Mouse (Mus musculus): ENCODE data around the gene Asb15.

The Asb15 gene

GRCm38 (mm10) chr6:24528064-24528243 is at the start of gene Asb15:
Gene Asb15, plus strand, starts transcription at chr6:24528144.
- no peak for DNase-seq (ENCODE audit: low spot score in 2 of 2)

- DNase-seq (ENCODE audit: low spot score in 2 of 2), result no peak
These were observed 41.4 kb upstream of the Asb15 start for GRCm38 (mm10) chr6:24486530-24486929.

GRCm38 (mm10) chr6:24490341-24490740 is 37.6 kb upstream of the Asb15 start:
- DNase-seq (ENCODE audit: low spot score in 2 of 2), result no peak

- DNase-seq (ENCODE audit: low spot score in 2 of 2), result no peak
These were observed 23.8 kb upstream of the Asb15 start for GRCm38 (mm10) chr6:24504141-24504540.

- DNase-seq (ENCODE audit: low spot score in 2 of 2), result peak; percentile 92 to 93
These were observed 13.2 kb upstream of the Asb15 start, which contains the start of gene Iqub for GRCm38 (mm10) chr6:24514552-24515284. Gene Iqub, minus strand, starts transcription at chr6:24515067.

- no peak for DNase-seq (ENCODE audit: low spot score in 2 of 2)
These were observed 11.7 kb upstream of the Asb15 start for GRCm38 (mm10) chr6:24516197-24516596.

GRCm38 (mm10) chr6:24525705-24526104 is 2.2 kb upstream of the Asb15 start:
- DNase-seq (ENCODE audit: low spot score in 2 of 2), result no peak

GRCm38 (mm10) chr6:24527155-24528063 is 535 bp upstream of the Asb15 start, which contains the start of gene Ndufa5:
Gene Ndufa5, minus strand, starts transcription at chr6:24528013.
- peak; percentile 95 for DNase-seq (ENCODE audit: low spot score in 2 of 2)

- DNase-seq (ENCODE audit: low spot score in 2 of 2), result peak; percentile 58 to 64
These were observed 2.2 kb downstream of the Asb15 start for GRCm38 (mm10) chr6:24530166-24530565.

GRCm38 (mm10) chr6:24530711-24531420 is 2.9 kb downstream of the Asb15 start:
- no peak for DNase-seq (ENCODE audit: low spot score in 2 of 2)

GRCm38 (mm10) chr6:24532804-24533203 is 4.9 kb downstream of the Asb15 start:
- DNase-seq (ENCODE audit: low spot score in 2 of 2), result no peak

GRCm38 (mm10) chr6:24538435-24538834 is 10.5 kb downstream of the Asb15 start:
- DNase-seq (ENCODE audit: low spot score in 2 of 2), result no peak

- no peak for DNase-seq (ENCODE audit: low spot score in 2 of 2)
These were observed 12.2 kb downstream of the Asb15 start for GRCm38 (mm10) chr6:24540106-24540505.

GRCm38 (mm10) chr6:24542393-24542792 is 14.4 kb downstream of the Asb15 start:
- DNase-seq (ENCODE audit: low spot score in 2 of 2), result no peak

- no peak for DNase-seq (ENCODE audit: low spot score in 2 of 2)
These were observed 15.2 kb downstream of the Asb15 start for GRCm38 (mm10) chr6:24543119-24543591.

- DNase-seq (ENCODE audit: low spot score in 2 of 2), result no peak
These were observed 18.9 kb downstream of the Asb15 start for GRCm38 (mm10) chr6:24546716-24547420.

- DNase-seq (ENCODE audit: low spot score in 2 of 2), result no peak
These were observed 21.9 kb downstream of the Asb15 start for GRCm38 (mm10) chr6:24549801-24550200.

GRCm38 (mm10) chr6:24552046-24552445 is 24.1 kb downstream of the Asb15 start:
- no peak for DNase-seq (ENCODE audit: low spot score in 2 of 2)

GRCm38 (mm10) chr6:24554427-24555086 is 26.6 kb downstream of the Asb15 start:
- no peak for DNase-seq (ENCODE audit: low spot score in 2 of 2)

GRCm38 (mm10) chr6:24555488-24555887 is 27.5 kb downstream of the Asb15 start:
- no peak for DNase-seq (ENCODE audit: low spot score in 2 of 2)

GRCm38 (mm10) chr6:24564081-24564480 is 36.1 kb downstream of the Asb15 start:
- peak; percentile 31 to 51 for DNase-seq (ENCODE audit: low spot score in 2 of 2)
